Mouse (Mus musculus) midbrain, embryonic 14.5 days (tissue): ENCODE measurements at regions not wholly inside any gene's neighbourhood (a gene's known extent, or its start where the extent isn't known, plus 50 kb on each side); places are given as distances from the start of the nearest gene placed in this dataset.

ENCODE experiments used
- ATAC-seq: fragments of 200-750 bp; cut with Nextera tagmentation; 2 replicates; pipeline ENCODE4 v1.8.0; 2017; ENCODE audit warnings: moderate number of reproducible peaks, moderate library complexity; ENCODE audit not compliant: low FRiP score, low TSS enrichment
- DNase-seq: peaks from one replicate; pipeline ENCODE4 v3.0.0-alpha.2; 2015
- H3K27ac ChIP-seq: fragments of 300-500 bp; sonication (generic); replicated peaks from 2 replicates; pipeline ENCODE4 v1.5.1; 2014; ENCODE audit warnings: mild to moderate bottlenecking, low read depth, low read length, moderate library complexity
- H3K27me3 ChIP-seq: fragments of 300-500 bp; sonication (generic); 2 replicates; pipeline ENCODE4 v1.6.1; 2014; ENCODE audit warnings: low read length, control low read depth, mixed read lengths; ENCODE audit not compliant: control insufficient read depth, insufficient read depth
- H3K36me3 ChIP-seq: fragments of 300-500 bp; sonication (generic); 2 replicates; pipeline ENCODE4 v1.6.1; 2014; ENCODE audit warnings: low read length, control low read depth; ENCODE audit not compliant: control insufficient read depth, insufficient read depth
- H3K4me1 ChIP-seq: fragments of 300-500 bp; sonication (generic); 2 replicates; pipeline ENCODE4 v1.6.1; 2014; ENCODE audit warnings: mild to moderate bottlenecking, antibody characterized with exemption, low read length, control low read depth; ENCODE audit not compliant: control insufficient read depth, insufficient read depth
- H3K4me2 ChIP-seq: fragments of 300-500 bp; sonication (generic); 2 replicates; pipeline ENCODE4 v1.6.1; 2014; ENCODE audit warnings: mild to moderate bottlenecking, low read length, moderate library complexity
- H3K4me3 ChIP-seq: fragments of 300-500 bp; sonication (generic); replicated peaks from 2 replicates; pipeline ENCODE4 v1.5.1; 2014; ENCODE audit warnings: low read depth, low read length
- H3K9ac ChIP-seq: fragments of 300-500 bp; sonication (generic); replicated peaks from 2 replicates; pipeline ENCODE4 v1.6.1; 2014; ENCODE audit warnings: mild to moderate bottlenecking, low read length, moderate library complexity
- H3K9me3 ChIP-seq: fragments of 300-500 bp; sonication (generic); 2 replicates; pipeline ENCODE4 v1.6.1; 2016; ENCODE audit warnings: low read length, control low read depth, mixed read lengths; ENCODE audit not compliant: control insufficient read depth
- whole genome bisulfite sequencing: fragments of 180-500 bp; shearing (Covaris S2); extraction: QIAGEN DNeasy Blood & Tissue Kit; methylation state at CpG from one replicate; pipeline ENCODE4 v1.1.7; 2014; 5-methylcytosine and 5-hydroxymethylcytosine counted together

DNA sequence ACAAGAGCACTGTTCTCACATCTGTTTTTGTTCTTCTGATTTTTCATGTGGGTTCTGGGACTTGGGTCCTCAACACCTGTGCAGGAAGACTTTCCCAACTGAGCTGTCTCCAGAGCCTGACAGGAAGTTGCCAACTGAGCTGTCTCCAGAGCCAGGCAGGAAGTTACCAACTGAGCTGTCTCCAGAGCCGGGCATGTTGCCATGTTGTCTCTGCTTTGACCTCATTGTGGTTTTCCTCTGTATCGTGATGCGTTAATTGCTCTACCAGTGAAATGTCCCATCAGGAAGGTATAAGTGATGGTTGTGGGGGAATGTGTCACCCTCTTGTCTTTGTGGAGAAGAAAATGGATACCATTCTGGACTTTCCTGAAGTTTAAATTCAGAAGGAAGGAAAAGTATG is 54.4 kb upstream of the Olfm4 start:
- no peak for ATAC-seq
- 94% methylated on average over 3 of the region's 3 CpGs for WGBS

DNA sequence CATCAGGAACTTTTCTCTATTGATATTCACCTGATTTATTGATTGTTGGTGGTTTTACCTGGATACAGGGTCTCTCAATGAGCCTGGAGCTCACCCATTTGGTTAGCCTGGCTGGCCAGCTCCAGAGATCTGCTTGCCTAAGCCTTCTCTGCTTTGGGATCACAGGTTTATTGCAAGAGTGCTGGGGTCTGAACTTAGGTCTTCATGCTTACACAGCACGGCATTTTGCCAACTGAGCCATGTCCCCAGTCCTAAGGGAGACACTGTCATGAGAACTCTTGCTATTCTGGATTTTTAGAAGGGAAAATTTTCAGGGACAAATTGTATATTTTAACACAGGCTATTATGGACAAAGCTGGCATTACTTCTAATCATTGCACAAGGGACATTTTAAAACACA is 56.7 kb upstream of the Olfm4 start:
- Histone ChIP-seq H3K4me1 (no peaks in the 10 kb centered on the region), H3K27ac (no peak overlapping the region), H3K9me3 (no peaks in the 10 kb centered on the region), H3K9ac (no peak overlapping the region), H3K4me2 (no peak overlapping the region), H3K27me3 (no peaks in the 10 kb centered on the region), H3K36me3 (no peaks in the 10 kb centered on the region), H3K4me3 (no peak overlapping the region)
- no peak for ATAC-seq
- no peak for DNase-seq
- 74% methylated on average over 1 of the region's 1 CpGs for WGBS

More for the DNA sequence above, 54.4 kb upstream of the Olfm4 start:
- Histone ChIP-seq H3K36me3 (no peaks in the 10 kb centered on the region), H3K9me3 (no peaks in the 10 kb centered on the region), H3K4me2 (no peak overlapping the region), H3K9ac (no peak overlapping the region), H3K4me1 (no peaks in the 10 kb centered on the region), H3K4me3 (no peak overlapping the region), H3K27ac (no peak overlapping the region), H3K27me3 (no peaks in the 10 kb centered on the region)
- DNase-seq, result no peak

DNA sequence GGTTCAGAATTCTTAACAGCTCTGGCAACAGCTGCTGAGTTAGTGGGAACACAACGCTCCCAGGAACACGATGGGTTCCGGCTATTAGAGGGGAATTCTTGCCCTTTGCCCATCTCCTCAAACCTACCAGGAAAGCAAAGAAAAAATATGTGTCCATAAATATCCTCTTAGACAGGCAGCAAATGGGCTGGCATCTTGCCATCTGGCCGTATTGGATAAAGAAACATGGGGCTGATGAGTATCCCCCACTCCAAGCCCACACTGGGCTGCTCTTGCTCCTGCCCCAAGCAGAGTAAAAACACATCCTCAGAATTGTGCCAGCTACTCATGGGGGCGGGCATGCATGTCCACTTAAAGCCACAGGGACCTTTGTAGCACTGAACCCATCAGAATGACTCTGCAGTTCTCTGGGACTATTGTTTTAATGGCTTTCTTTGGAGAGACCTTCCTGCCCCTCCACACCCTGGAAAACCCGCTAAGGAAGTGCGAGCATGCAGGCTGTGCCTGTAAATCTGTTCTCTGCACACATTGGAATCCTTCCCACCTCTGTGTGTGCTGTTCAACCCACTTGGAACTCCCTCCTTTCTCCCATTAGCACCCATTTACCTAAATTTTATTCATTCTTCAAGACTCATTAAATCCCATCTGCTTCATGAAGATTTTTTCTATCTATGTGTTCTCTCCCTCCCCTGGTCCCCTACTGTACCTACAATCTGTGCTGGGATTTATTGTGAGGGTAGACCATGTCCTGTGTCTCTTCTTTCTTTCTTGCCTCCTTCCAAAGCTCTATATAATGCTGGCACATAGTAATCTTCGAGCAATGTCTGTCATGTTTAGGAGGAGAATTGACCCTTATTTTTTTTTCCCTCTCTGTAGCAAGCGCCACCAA is 66.7 kb upstream of the Olfm4 start:
- H3K9ac ChIP-seq, result no peak overlapping the region
- no peaks in the 10 kb centered on the region for H3K36me3 ChIP-seq
- DNase-seq, result no peak
- no peaks in the 10 kb centered on the region for H3K9me3 ChIP-seq
- H3K4me3 ChIP-seq, result no peak overlapping the region
- no peak overlapping the region for H3K4me2 ChIP-seq
- no peak for ATAC-seq
- no peaks in the 10 kb centered on the region for H3K27me3 ChIP-seq
- WGBS, result 73% methylated on average over 9 of the region's 9 CpGs
- H3K4me1 ChIP-seq, result no peaks in the 10 kb centered on the region
- no peak overlapping the region for H3K27ac ChIP-seq

DNA sequence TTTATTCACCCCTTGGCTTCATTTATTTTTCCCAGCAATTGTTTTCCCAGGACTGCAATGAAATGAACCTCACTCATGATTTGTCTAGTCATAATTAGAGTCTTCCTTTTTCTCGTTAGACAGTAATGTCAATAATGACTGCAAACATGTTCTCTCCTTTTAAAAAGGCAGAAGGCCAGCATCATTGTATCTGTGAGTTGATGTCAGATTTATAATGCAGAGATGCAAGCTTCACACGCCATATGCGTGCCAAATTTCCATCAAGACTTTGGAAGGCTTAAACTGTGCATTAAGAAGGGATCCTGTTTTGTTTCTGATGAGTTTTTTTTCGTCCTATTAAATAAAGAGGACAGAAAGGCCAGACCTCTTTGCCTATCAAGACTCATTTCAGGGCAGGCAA is 68.9 kb upstream of the Olfm4 start:
- ATAC-seq (no peak), DNase-seq (no peak)
- Histone ChIP-seq H3K27ac (no peak overlapping the region), H3K9ac (no peak overlapping the region), H3K4me1 (no peaks in the 10 kb centered on the region), H3K27me3 (no peaks in the 10 kb centered on the region), H3K4me2 (no peak overlapping the region), H3K9me3 (no peaks in the 10 kb centered on the region), H3K4me3 (no peak overlapping the region), H3K36me3 (no peaks in the 10 kb centered on the region)
- WGBS, result 80% methylated on average over 4 of the region's 4 CpGs

DNA sequence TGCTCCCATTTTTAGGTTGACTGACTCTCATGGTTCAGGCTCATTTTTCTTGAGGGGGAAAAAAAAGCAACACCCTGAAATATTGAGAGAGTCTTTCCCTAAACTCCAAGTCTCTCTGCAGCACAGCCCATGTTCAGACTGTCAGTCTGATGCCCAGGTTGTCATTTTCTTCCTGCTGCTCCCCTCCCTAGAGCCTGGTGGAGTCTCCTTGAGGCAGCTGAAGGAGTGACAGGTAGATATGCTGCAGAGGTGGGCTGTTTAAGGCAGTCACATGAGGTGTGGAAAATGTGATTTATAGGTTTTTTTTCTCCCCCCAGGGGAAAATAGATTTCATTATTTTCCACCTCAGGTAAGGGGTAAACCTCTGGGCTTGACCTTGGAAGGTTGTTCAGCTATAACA is 70.6 kb upstream of the Olfm4 start:
- no peak for DNase-seq
- H3K9ac ChIP-seq, result no peak overlapping the region
- H3K27ac ChIP-seq, result no peak overlapping the region
- H3K4me3 ChIP-seq, result no peak overlapping the region
- ATAC-seq, result no peak
- H3K36me3 ChIP-seq, result no peaks in the 10 kb centered on the region
- H3K4me2 ChIP-seq, result no peak overlapping the region
- peaks cover 6% of the 10 kb centered on the region; the same call in 1 of the 2 replicates for H3K4me1 ChIP-seq
- no peaks in the 10 kb centered on the region for H3K27me3 ChIP-seq
- no peaks in the 10 kb centered on the region for H3K9me3 ChIP-seq

DNA sequence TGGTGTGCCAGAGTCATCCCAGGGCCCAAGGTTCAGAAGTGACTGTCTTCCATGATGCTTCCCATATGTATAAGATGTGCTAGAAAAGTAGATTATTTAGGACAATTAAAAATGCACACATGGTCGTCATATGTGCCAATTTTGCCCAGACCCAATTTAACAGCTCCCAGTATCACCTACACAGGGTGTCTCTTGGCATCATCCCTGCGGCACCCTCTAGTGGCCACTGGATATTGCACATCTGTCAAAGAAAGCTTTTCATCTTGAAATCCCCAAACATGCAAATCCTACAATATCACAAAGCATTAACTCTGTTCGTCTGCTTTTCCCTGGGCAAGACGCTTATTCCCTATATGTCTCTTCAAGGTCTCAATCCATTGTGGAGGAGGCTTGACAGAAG is 71.3 kb upstream of the Olfm4 start:
- no peak overlapping the region for H3K4me2 ChIP-seq
- no peak; the same call in 1 of the 2 replicates for ATAC-seq

DNA sequence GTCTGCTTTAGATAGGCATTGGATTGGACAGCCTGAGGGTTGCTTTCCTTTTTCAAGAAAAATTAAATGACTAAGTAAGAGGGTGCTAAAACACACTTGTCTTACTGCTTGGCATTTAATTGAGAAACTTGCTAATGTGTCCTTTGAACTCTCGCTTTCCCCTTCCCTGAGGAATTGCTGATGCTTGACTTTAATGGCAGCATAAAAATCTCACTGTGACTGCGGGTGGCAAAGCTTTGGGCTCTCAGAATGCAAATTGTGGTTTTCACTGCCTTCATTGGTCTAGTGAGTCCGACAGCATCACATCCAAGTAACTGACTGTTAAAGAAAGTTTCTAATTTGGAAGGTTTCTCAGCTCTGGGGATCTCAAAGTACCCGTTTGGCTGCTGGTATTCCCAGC is 76.1 kb upstream of the Olfm4 start:
- H3K9me3 ChIP-seq, result no peaks in the 10 kb centered on the region
- DNase-seq (no peak), ATAC-seq (no peak)
- H3K4me3 ChIP-seq, result no peak overlapping the region
- H3K27ac ChIP-seq, result no peak overlapping the region
- no peaks in the 10 kb centered on the region for H3K36me3 ChIP-seq
- H3K4me2 ChIP-seq, result no peak overlapping the region
- 51% methylated on average over 4 of the region's 4 CpGs for WGBS
- peaks cover 6% of the 10 kb centered on the region; the same call in 1 of the 2 replicates for H3K4me1 ChIP-seq
- H3K9ac ChIP-seq, result no peak overlapping the region
- H3K27me3 ChIP-seq, result no peaks in the 10 kb centered on the region

More for the DNA sequence above, 71.3 kb upstream of the Olfm4 start:
- WGBS, result 25% methylated on average over 4 of the region's 4 CpGs
- no peak overlapping the region for H3K9ac ChIP-seq
- no peaks in the 10 kb centered on the region for H3K36me3 ChIP-seq
- peak; percentile 84 for DNase-seq
- no peak overlapping the region for H3K4me3 ChIP-seq
- H3K27me3 ChIP-seq, result no peaks in the 10 kb centered on the region
- no peak overlapping the region for H3K27ac ChIP-seq
- peaks cover 6% of the 10 kb centered on the region; the same call in 1 of the 2 replicates for H3K4me1 ChIP-seq
- no peaks in the 10 kb centered on the region for H3K9me3 ChIP-seq

DNA sequence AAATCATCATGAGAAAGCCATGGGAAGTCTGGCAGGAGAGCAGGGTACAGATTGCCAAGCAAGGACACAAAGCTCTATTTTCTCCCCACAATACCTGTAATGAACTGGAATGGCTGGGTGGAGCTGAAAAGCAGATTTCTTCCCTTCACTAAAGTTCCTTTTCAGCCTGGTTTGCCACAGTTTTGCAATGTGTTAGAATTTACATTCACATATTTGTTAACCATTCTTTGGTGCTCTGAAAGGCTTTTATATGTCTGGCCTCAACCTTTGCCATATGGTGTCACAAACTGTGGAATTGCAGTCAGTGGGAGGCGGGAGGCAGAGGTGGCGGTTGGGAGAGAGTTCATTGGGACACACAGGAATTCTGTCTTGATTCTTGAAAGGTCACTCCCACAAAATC is 78.3 kb upstream of the Olfm4 start:
- no peak overlapping the region for H3K4me3 ChIP-seq
- no peak for ATAC-seq
- no peak overlapping the region for H3K27ac ChIP-seq
- no peak for DNase-seq
- no peak overlapping the region for H3K4me2 ChIP-seq
- no peaks in the 10 kb centered on the region for H3K27me3 ChIP-seq
- no peak overlapping the region for H3K9ac ChIP-seq
- WGBS, result 60% methylated on average over 2 of the region's 2 CpGs
- no peaks in the 10 kb centered on the region for H3K9me3 ChIP-seq
- no peaks in the 10 kb centered on the region for H3K36me3 ChIP-seq
- H3K4me1 ChIP-seq, result peaks cover 6% of the 10 kb centered on the region; the same call in 1 of the 2 replicates

DNA sequence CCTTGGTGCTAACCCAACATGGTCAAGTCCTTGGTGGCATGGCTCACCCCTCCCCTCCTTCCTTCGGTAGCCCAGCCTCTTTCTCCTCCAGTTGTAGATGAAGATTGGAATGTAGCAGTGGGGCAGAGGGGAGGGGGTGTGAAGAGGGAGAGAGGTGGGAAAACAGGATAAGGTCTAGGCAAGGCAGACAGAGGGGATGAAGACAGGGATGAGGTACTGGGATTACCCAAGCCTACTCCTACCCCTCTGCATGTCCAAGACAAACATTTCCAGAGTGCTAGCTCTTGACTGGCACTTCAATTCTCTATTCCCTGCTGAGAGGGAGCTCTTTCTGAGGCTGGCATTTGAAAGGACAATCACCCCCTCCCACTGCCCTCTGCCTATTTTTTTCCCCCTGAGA is 81.5 kb upstream of the Olfm4 start:
- ATAC-seq, result no peak
- no peaks in the 10 kb centered on the region for H3K27me3 ChIP-seq
- WGBS, result 6% methylated on average over 1 of the region's 1 CpGs
- H3K9ac ChIP-seq, result no peak overlapping the region
- H3K9me3 ChIP-seq, result no peaks in the 10 kb centered on the region
- no peak overlapping the region for H3K27ac ChIP-seq
- H3K36me3 ChIP-seq, result no peaks in the 10 kb centered on the region
- H3K4me2 ChIP-seq, result no peak overlapping the region
- no peak for DNase-seq
- H3K4me1 ChIP-seq, result 0 out of 2 replicates have a peak, but pooled peaks cover 5% of the 10 kb centered on the region
- H3K4me3 ChIP-seq, result no peak overlapping the region
